Mouse (Mus musculus) bone marrow macrophage, adult 2 months (primary cell): ENCODE data around the gene Flad1. TPM values are rescaled to one million over a fixed set of nuclear protein-coding genes. Genes with fewer than 3 reads are reported as not detected.

Source experiments
- H3K27ac ChIP-seq: 2 replicates; pipeline ENCODE4 v1.5.1; 2012; ENCODE audit warnings: low read depth, low read length; ENCODE audit not compliant: insufficient read depth
- H3K4me1 ChIP-seq: 2 replicates; pipeline ENCODE4 v1.6.1; 2012; ENCODE audit warnings: low read length; ENCODE audit not compliant: control insufficient read depth, insufficient read depth
- H3K4me3 ChIP-seq: 2 replicates; pipeline ENCODE4 v1.5.1; 2012; ENCODE audit warnings: mild to moderate bottlenecking, low read length, moderate library complexity; ENCODE audit not compliant: insufficient read depth
- CTCF ChIP-seq: IDR thresholded peaks from 2 replicates; pipeline ENCODE4 v1.5.1; 2012; ENCODE audit warnings: low read depth, mild to moderate bottlenecking, low read length, moderate library complexity
- POLR2A ChIP-seq: IDR thresholded peaks from 2 replicates; pipeline ENCODE4 v1.6.1; 2012; ENCODE audit warnings: mild to moderate bottlenecking, low read depth, low read length, borderline replicate concordance
- polyA plus RNA-seq: library from polyadenylated mRNA; stranded (reverse); fragments of >200 nt; gene quantifications from 2 replicates; pipeline ENCODE4 v1.2.4, GENCODE M21; 2012; ENCODE audit not compliant: missing spikeins, insufficient read depth, insufficient read length

Flad1 gene
- polyA plus RNA-seq, 1 experiment: 17.7 TPM

DNA sequence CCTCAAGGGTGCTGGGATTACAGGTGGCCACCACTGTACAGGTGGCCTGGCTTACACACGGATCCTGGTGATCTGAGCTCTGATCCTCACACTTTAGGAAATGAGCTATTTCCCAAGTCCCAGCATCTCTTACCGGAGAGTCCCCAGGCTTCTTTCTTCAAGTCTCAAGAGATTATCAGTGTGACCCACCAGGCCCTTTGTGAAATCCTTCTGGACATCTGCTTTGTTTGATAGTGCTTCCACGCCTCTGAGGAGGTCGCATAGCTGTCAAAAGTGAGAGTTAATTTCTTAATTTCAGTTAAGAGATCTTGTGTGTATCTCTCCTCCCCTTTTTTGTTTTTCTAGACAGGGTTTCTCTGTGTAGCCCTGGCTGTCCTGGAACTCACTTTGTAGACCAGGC lies 14.2 kb upstream of the Flad1 start:
- TF ChIP-seq POLR2A: no peak
- no peak for TF ChIP-seq CTCF
- Histone ChIP-seq H3K4me1 (peaks cover 24% of the 10 kb centered on the region), H3K27ac (no peak overlapping the region), H3K4me3 (no peak overlapping the region)

DNA sequence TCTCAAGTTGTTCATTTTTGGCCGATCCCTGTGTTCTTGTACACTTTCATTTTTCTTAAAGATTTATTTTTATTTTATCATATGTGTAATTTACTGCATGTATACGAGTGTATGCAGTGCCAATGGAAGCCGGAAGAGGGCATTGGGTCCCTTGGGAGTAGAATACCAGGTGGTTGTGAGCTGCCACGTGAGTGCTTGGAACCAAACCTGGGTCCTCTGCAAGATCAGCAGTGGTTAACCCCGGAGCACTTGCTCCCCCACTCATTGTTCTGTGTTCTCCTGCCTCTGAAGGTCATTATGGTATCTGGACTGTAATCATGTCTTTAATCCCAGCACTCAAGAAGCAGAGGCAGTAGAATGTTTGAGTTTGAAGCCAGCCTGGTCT lies 13.5 kb upstream of the Flad1 start:
- TF ChIP-seq POLR2A (no peak), CTCF (no peak)
- Histone ChIP-seq H3K4me1 (peaks cover 27% of the 10 kb centered on the region), H3K27ac (no peak overlapping the region), H3K4me3 (no peak overlapping the region)

DNA sequence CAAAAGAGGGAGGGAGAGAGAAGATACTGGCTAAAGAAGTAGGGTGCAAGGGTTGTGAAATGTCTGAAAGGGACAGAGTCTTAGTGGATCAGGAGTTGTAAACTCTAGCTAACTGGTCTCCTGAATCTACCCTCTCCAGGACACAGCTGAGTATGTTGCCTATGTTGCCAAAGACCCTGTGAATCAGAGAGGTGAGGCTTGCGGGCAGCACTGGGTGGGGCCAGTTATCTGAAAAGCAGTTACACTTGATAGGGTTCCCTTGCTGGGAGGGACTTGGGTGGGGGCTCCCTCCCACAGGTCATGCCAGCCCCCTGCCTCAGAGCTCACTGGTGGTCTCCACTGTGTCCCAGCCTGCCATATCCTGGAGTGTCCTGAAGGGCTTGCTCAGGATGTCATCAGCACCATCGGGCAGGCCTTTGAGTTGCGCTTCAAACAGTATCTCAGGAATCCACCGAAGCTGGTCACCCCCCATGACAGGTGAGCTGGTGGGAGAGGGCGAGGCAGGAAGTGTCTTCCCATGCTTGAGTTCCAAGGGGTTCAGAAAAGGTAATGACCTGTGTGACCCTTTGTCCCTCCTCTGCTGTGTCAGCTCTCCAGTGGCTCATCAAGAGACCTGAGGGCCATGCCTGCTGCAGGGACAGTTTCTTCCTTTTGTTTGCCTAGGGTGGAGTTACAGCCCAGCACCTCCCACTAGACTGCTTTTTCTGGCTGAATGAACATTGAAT lies 12.9 kb upstream of the Flad1 start:
- no peak for TF ChIP-seq CTCF
- TF ChIP-seq POLR2A: no peak
- Histone ChIP-seq H3K27ac (no peak overlapping the region), H3K4me1 (peaks cover 33% of the 10 kb centered on the region), H3K4me3 (no peak overlapping the region)

DNA sequence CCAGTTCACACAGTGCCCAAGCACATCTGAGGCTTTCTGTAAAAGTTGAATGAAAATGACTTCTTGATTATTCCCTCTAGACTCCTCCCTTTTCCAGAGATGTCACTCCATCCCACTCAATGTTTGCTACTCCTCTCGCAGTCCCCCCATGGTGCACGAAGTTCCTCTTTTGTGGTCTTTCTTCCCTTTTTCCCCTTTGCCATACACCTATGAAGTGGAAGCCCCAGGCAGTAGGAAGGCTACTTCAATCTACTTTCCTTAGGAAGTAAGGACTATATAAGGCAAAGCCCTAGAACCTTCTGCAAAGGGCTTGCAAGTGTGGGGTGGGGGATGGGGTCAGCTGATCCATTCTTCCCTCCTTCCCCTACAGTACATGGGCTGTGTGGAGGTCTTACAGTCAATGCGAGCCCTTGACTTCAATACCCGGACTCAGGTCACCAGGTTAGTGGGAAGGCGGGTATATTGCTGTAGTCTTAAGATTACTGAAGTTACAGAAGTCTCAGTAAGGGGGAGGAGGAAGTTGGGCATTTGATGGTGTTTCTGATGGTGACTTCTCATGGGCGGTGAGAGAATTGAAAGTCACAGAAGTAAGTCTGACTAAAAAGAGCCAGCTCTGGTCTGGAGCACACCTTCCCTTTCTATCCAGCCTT lies 11.0 kb upstream of the Flad1 start:
- no peak for TF ChIP-seq POLR2A
- TF ChIP-seq CTCF: no peak
- peak overlapping the region; percentile 65 for H3K27ac ChIP-seq
- H3K4me1 ChIP-seq: peaks cover 34% of the 10 kb centered on the region
- peak overlapping the region; percentile 17; the same call in 1 of the 2 replicates for H3K4me3 ChIP-seq

DNA sequence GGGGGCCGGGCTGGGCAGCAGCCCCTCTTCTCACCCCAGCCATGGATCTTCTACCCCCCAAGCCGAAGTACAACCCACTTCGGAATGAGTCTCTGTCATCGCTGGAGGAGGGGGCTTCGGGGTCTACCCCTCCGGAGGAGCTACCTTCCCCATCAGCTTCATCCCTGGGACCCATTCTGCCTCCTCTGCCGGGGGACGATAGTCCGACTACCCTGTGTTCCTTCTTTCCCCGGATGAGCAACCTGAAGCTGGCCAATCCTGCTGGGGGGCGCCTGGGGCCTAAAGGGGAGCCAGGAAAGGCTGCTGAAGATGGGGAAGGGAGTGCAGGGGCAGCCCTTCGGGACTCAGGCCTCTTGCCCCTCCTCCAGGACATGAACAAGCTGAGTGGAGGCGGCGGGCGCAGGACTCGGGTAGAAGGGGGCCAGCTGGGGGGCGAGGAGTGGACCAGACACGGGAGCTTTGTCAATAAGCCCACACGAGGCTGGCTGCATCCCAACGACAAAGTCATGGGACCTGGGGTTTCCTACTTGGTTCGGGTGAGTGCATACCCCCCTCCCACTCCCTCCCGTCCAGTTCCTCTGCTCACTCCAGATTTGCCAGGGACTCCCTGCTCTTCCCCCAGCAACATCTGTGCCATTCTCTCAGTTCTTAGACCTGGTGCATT lies 10.3 kb upstream of the Flad1 start:
- TF ChIP-seq CTCF (no peak), POLR2A (no peak)
- Histone ChIP-seq H3K27ac (peak overlapping the region; percentile 61), H3K4me3 (peak overlapping the region; percentile 52), H3K4me1 (peaks cover 34% of the 10 kb centered on the region)

DNA sequence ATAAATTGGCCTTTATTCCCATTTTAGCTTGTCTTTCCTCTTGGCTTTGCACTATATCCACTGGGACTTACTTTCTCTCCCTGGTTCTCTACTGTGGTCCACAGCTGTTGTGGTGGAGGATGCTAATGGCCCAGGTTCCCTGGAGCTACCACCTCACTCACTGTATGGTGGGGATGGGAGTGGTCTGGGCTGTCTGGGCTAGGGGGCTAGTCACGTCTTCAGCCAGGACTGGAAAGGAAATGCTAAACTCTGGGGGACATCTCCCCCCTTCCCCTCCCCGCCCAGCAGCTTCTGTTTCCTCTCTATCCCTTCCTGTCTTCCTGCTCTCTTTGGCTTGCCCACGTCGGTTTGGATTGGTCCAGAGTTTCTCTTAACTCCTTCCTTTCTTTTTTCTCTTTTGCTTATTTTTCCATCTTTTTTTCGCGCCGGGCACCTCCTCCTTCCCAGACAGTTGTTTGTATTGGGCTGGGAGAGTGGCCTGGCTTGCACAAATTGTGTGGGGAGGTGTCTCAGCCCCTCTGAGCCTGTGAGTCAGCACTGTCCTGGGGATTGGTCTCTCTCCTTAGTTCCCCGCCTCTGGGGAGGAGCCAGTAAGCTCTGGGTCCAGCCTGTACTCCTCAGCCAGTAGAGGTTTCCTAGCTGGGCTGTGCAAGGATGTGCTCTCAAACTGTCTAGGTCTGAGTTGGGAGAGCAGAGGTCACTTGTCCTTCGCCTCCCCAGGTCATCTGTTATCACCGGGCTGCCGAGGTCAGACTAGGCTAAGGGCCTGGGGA lies 9.5 kb upstream of the Flad1 start:
- Histone ChIP-seq H3K4me1 (peaks cover 40% of the 10 kb centered on the region), H3K4me3 (peak overlapping the region; percentile 52), H3K27ac (peak overlapping the region; percentile 61)
- TF ChIP-seq POLR2A (no peak), CTCF (no peak)

DNA sequence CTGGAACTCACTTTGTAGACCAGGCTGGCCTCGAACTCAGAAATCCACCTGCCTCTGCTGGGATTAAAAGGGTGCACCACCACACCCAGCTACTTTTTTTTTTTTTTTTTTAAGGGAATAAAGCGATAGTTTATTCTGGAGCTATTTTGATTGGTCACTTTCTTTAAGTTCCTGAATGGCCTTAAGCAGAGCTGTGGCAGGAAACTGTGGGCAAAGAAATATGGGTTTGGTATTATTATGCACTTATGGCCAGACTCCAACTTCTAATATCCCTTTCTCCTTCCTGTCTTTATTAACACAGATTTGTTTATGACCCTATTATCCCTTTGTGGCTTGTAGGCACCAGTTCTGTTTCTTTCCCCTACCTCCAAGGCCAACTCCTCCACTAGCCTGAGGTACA lies 8.8 kb upstream of the Flad1 start:
- Histone ChIP-seq H3K4me1 (peaks cover 41% of the 10 kb centered on the region), H3K27ac (peak overlapping the region; percentile 49), H3K4me3 (no peak overlapping the region)
- TF ChIP-seq CTCF (no peak), POLR2A (no peak)

DNA sequence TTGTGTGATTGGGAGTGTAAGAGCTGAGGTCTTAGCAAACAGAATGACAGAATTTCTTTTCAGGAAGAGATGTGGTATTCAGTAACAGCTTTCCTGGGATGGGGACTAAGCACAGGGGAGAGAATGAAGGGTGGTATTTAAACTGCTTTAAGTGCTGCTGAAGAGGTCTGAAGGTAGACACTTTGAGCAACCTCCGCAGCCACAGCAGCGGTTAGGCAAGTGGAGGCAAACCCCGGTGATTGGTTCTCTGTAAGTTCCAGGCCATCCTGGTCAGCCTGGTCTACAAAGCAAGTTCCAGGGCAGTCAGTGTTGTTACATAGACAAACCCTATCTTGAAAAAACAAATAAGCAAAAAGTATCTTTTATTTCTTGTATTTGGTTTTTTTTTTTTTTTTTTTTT lies 8.3 kb upstream of the Flad1 start:
- peak overlapping the region; percentile 95 for H3K27ac ChIP-seq
- H3K4me3 ChIP-seq: peak overlapping the region; percentile 90
- no peak for TF ChIP-seq POLR2A
- no peak for TF ChIP-seq CTCF
- H3K4me1 ChIP-seq: peaks cover 41% of the 10 kb centered on the region

DNA sequence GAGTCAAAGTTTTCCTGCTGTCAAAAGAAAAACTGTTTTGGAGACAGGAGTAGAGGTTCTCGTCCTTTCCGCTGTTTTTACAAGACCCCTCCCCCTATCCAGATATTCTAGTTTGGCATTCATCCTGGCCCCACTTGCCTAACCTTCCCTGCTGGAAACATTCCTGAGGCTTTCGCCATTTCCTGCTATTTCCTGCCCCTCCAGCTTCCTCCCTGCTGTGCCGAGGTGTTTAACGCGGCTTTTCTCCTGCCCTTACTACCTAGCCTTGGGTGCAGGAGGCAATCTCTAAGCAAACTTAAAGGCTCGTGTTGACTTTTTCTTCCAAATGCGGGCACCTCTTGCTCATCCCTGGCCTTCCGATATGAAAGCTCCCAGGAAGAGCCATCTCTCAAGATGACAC lies 7.9 kb upstream of the Flad1 start:
- TF ChIP-seq POLR2A (no peak), CTCF (no peak)
- peak overlapping the region; percentile 90 for H3K4me3 ChIP-seq
- H3K4me1 ChIP-seq: peaks cover 41% of the 10 kb centered on the region
- peak overlapping the region; percentile 95 for H3K27ac ChIP-seq

DNA sequence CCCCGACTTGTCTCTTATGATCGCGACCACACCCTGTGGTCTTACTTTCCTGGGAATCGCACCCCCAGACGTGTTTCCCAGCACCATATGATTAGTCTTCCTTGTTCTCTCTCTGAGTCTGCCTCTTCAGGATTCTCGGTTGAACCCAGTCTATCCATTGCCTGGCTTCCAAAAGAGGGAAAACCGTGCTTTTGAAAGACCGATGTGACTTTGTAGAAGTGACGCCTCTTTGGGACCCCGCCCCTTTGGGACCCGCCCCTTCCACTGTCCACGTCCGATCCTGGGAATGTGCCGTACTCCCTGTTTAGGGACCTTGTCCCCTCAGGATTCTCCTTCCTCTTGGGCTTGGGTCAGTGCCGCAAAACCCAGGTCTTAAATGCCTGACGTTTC lies 7.2 kb upstream of the Flad1 start:
- H3K4me1 ChIP-seq: peaks cover 41% of the 10 kb centered on the region
- peak overlapping the region; percentile 95 for H3K27ac ChIP-seq
- TF ChIP-seq CTCF: no peak
- no peak for TF ChIP-seq POLR2A
- H3K4me3 ChIP-seq: peak overlapping the region; percentile 90
